Mouse (Mus musculus): ENCODE measurements at regions not wholly inside any gene's neighbourhood (a gene's known extent, or its start where the extent isn't known, plus 50 kb on each side); places are given as distances from the start of the nearest gene placed in this dataset.
A peak's percentile ranks its signal among the peaks of the same experiment; 100 is the strongest.

GRCm38 (mm10) chr12:6444026-6444425 lies 1068.5 kb upstream of the Klhl29 start:
- DNase-seq = no peak

GRCm38 (mm10) chr12:6417804-6418203 lies 1042.3 kb upstream of the Klhl29 start:
- DNase-seq = peak; percentile 44

DNA sequence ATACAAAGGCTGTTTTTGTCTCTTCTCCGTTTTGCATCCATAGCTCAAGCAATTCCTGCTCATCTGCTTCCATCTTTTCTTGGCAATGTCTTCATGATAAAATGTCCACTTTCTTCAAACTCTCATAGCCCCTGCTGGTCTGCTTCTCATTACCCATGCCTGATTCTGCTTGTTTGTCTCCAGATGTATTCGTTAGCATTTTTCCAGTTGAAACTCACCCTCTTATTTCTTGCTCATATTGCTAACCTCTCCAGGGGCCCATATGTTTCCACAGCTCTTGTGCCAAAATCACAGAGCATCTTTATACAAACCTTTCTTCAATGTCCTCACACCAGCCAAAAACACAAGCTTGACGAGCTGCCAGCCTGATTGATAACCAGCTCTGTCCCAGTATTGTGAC lies 1025.1 kb upstream of the Klhl29 start:
- DNase-seq = no peak

DNA sequence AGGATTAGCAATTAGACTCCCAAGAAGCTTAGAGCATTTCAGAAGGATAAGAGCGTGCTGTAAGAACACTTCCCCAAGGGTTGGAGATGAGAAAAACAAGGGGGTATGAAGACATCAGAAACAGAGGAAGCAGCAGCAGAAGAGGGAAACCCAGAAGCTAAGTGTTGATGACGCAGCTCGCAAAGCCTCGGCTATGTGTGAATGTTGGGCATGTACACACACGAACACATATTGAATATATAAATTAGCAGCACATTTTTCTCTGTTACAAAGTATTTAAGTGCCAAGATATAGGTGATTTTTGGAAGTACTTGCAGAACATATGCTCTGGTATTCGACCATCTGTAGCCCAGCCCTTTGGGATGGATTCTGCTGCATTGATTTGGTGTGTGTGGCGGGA lies 1006.4 kb upstream of the Klhl29 start:
- DNase-seq = no peak

GRCm38 (mm10) chr12:6367611-6368010 lies 992.1 kb upstream of the Klhl29 start:
- no peak for DNase-seq

All from right cerebral cortex, postnatal 4 days (tissue).